Mouse (Mus musculus): ENCODE data around the gene Serinc5. TPM values are rescaled to one million over a fixed set of nuclear protein-coding genes. Genes with fewer than 3 reads are reported as not detected.

Gene Serinc5
- polyA plus RNA-seq, 1 experiment from 2014 or later = 11.0 TPM

GRCm38 (mm10) chr13:92740671-92741270, 129.9 kb downstream of the Serinc5 start:
- no peak overlapping the region for H3K4me3 ChIP-seq (ENCODE audit: control insufficient read depth in 1 of 2, insufficient read depth in 1 of 2, low read depth in 1 of 2, low read length in 2 of 2)
- H3K27ac ChIP-seq (replicated peaks in 1 of 2; ENCODE audit: control insufficient read depth in 1 of 2, insufficient read depth in 1 of 2, low read depth in 2 of 2, low read length in 2 of 2) = no peak overlapping the region
- H3K36me3 ChIP-seq (ENCODE audit: control insufficient read depth, insufficient read depth, low read length) = no peaks in the 10 kb centered on the region
- no peak for ATAC-seq (ENCODE audit: insufficient number of reproducible peaks, insufficient read depth, low FRiP score, low read depth)
- H3K4me1 ChIP-seq (ENCODE audit: control insufficient read depth in 2 of 2, insufficient read depth in 2 of 2, low read length in 2 of 2) = peaks cover 0 to 3% of the 10 kb centered on the region in 2 experiments; a peak in 1 of 4 replicates
- no peak overlapping the region for H3K4me2 ChIP-seq (ENCODE audit: low read length)
- no peaks in the 10 kb centered on the region for H3K27me3 ChIP-seq (ENCODE audit: control insufficient read depth, insufficient read depth, low read length)
- H3K9me3 ChIP-seq (ENCODE audit: control insufficient read depth, low read length) = no peaks in the 10 kb centered on the region
- 5% methylated on average over 2 of the region's 2 CpGs for WGBS
- H3K9ac ChIP-seq (ENCODE audit: low read length) = no peak overlapping the region

GRCm38 (mm10) chr13:92742886-92743285, 132.0 kb downstream of the Serinc5 start:
- Histone ChIP-seq H3K27ac (replicated peaks in 1 of 2; ENCODE audit: control insufficient read depth in 1 of 2, insufficient read depth in 1 of 2, low read depth in 2 of 2, low read length in 2 of 2) (no peak overlapping the region), H3K4me2 (ENCODE audit: low read length) (no peak overlapping the region), H3K36me3 (ENCODE audit: control insufficient read depth, insufficient read depth, low read length) (no peaks in the 10 kb centered on the region), H3K27me3 (ENCODE audit: control insufficient read depth, insufficient read depth, low read length) (no peaks in the 10 kb centered on the region), H3K9ac (ENCODE audit: low read length) (no peak overlapping the region), H3K9me3 (ENCODE audit: control insufficient read depth, low read length) (no peaks in the 10 kb centered on the region), H3K4me1 (ENCODE audit: control insufficient read depth in 2 of 2, insufficient read depth in 2 of 2, low read length in 2 of 2) (peaks cover 0 to 3% of the 10 kb centered on the region in 2 experiments; a peak in 1 of 4 replicates), H3K4me3 (ENCODE audit: control insufficient read depth in 1 of 2, insufficient read depth in 1 of 2, low read depth in 1 of 2, low read length in 2 of 2) (no peak overlapping the region)
- WGBS = 88% methylated on average over 4 of the region's 4 CpGs
- ATAC-seq (ENCODE audit: insufficient number of reproducible peaks, insufficient read depth, low FRiP score, low read depth) = no peak

- 43% methylated on average over 5 of the region's 5 CpGs for WGBS
- H3K9ac ChIP-seq (ENCODE audit: low read length) = no peak overlapping the region
- H3K27me3 ChIP-seq (ENCODE audit: control insufficient read depth, insufficient read depth, low read length) = no peaks in the 10 kb centered on the region
- H3K27ac ChIP-seq (replicated peaks in 1 of 2; ENCODE audit: control insufficient read depth in 1 of 2, insufficient read depth in 1 of 2, low read depth in 2 of 2, low read length in 2 of 2) = no peak overlapping the region
- H3K4me2 ChIP-seq (ENCODE audit: low read length) = no peak overlapping the region
- ATAC-seq (ENCODE audit: insufficient number of reproducible peaks, insufficient read depth, low FRiP score, low read depth) = no peak
- H3K4me1 ChIP-seq (ENCODE audit: control insufficient read depth in 2 of 2, insufficient read depth in 2 of 2, low read length in 2 of 2) = peaks cover 0 to 3% of the 10 kb centered on the region in 2 experiments; a peak in 1 of 4 replicates
- no peaks in the 10 kb centered on the region for H3K36me3 ChIP-seq (ENCODE audit: control insufficient read depth, insufficient read depth, low read length)
- no peak overlapping the region for H3K4me3 ChIP-seq (ENCODE audit: control insufficient read depth in 1 of 2, insufficient read depth in 1 of 2, low read depth in 1 of 2, low read length in 2 of 2)
- no peaks in the 10 kb centered on the region for H3K9me3 ChIP-seq (ENCODE audit: control insufficient read depth, low read length)
Measured at GRCm38 (mm10) chr13:92743337-92743736, 132.4 kb downstream of the Serinc5 start.

- Histone ChIP-seq H3K27ac (replicated peaks in 1 of 2; ENCODE audit: control insufficient read depth in 1 of 2, insufficient read depth in 1 of 2, low read depth in 2 of 2, low read length in 2 of 2) (no peak overlapping the region), H3K4me2 (ENCODE audit: low read length) (peak overlapping the region; percentile 18; the same call in 1 of the 2 replicates), H3K4me1 (ENCODE audit: control insufficient read depth in 2 of 2, insufficient read depth in 2 of 2, low read length in 2 of 2) (peaks cover 0 to 12% of the 10 kb centered on the region in 2 experiments; a peak in 2 of 4 replicates), H3K36me3 (ENCODE audit: control insufficient read depth, insufficient read depth, low read length) (0 out of 2 replicates have a peak, but pooled peaks cover 3% of the 10 kb centered on the region), H3K9ac (ENCODE audit: low read length) (no peak overlapping the region), H3K4me3 (ENCODE audit: control insufficient read depth in 1 of 2, insufficient read depth in 1 of 2, low read depth in 1 of 2, low read length in 2 of 2) (no peak overlapping the region), H3K27me3 (ENCODE audit: control insufficient read depth, insufficient read depth, low read length) (no peaks in the 10 kb centered on the region), H3K9me3 (ENCODE audit: control insufficient read depth, low read length) (no peaks in the 10 kb centered on the region)
- no peak; the same call in 1 of the 2 replicates for ATAC-seq (ENCODE audit: insufficient number of reproducible peaks, insufficient read depth, low FRiP score, low read depth)
- 13% methylated on average over 7 of the region's 7 CpGs for WGBS
Measured at GRCm38 (mm10) chr13:92750976-92751518, 140.2 kb downstream of the Serinc5 start.

GRCm38 (mm10) chr13:92751726-92752565, 141.1 kb downstream of the Serinc5 start:
- Histone ChIP-seq H3K4me1 (ENCODE audit: control insufficient read depth in 2 of 2, insufficient read depth in 2 of 2, low read length in 2 of 2) (peaks cover 0 to 12% of the 10 kb centered on the region in 2 experiments; a peak in 3 of 4 replicates), H3K9ac (ENCODE audit: low read length) (no peak overlapping the region), H3K4me3 (ENCODE audit: control insufficient read depth in 1 of 2, insufficient read depth in 1 of 2, low read depth in 1 of 2, low read length in 2 of 2) (no peak overlapping the region), H3K36me3 (ENCODE audit: control insufficient read depth, insufficient read depth, low read length) (0 out of 2 replicates have a peak, but pooled peaks cover 3% of the 10 kb centered on the region), H3K27me3 (ENCODE audit: control insufficient read depth, insufficient read depth, low read length) (no peaks in the 10 kb centered on the region), H3K9me3 (ENCODE audit: control insufficient read depth, low read length) (no peaks in the 10 kb centered on the region), H3K4me2 (ENCODE audit: low read length) (peak overlapping the region; percentile 18; the same call in 1 of the 2 replicates), H3K27ac (replicated peaks in 1 of 2; ENCODE audit: control insufficient read depth in 1 of 2, insufficient read depth in 1 of 2, low read depth in 2 of 2, low read length in 2 of 2) (peak overlapping the region in 1 of 2 experiments; percentile 59; a peak in 2 of 4 replicates)
- ATAC-seq (ENCODE audit: insufficient number of reproducible peaks, insufficient read depth, low FRiP score, low read depth) = peak; percentile 54; the same call in 1 of the 2 replicates
- WGBS = 62% methylated on average over 21 of the region's 21 CpGs

GRCm38 (mm10) chr13:92753676-92754075, 142.8 kb downstream of the Serinc5 start:
- 0 out of 2 replicates have a peak, but pooled peaks cover 3% of the 10 kb centered on the region for H3K36me3 ChIP-seq (ENCODE audit: control insufficient read depth, insufficient read depth, low read length)
- no peak overlapping the region for H3K4me2 ChIP-seq (ENCODE audit: low read length)
- H3K9ac ChIP-seq (ENCODE audit: low read length) = no peak overlapping the region
- no peak overlapping the region for H3K27ac ChIP-seq (replicated peaks in 1 of 2; ENCODE audit: control insufficient read depth in 1 of 2, insufficient read depth in 1 of 2, low read depth in 2 of 2, low read length in 2 of 2)
- H3K4me1 ChIP-seq (ENCODE audit: control insufficient read depth in 2 of 2, insufficient read depth in 2 of 2, low read length in 2 of 2) = peaks cover 10 to 25% of the 10 kb centered on the region in 2 experiments
- ATAC-seq (ENCODE audit: insufficient number of reproducible peaks, insufficient read depth, low FRiP score, low read depth) = no peak
- no peaks in the 10 kb centered on the region for H3K27me3 ChIP-seq (ENCODE audit: control insufficient read depth, insufficient read depth, low read length)
- H3K9me3 ChIP-seq (ENCODE audit: control insufficient read depth, low read length) = no peaks in the 10 kb centered on the region
- no peak overlapping the region for H3K4me3 ChIP-seq (ENCODE audit: control insufficient read depth in 1 of 2, insufficient read depth in 1 of 2, low read depth in 1 of 2, low read length in 2 of 2)
- WGBS = 88% methylated on average over 8 of the region's 8 CpGs

- H3K9me3 ChIP-seq (ENCODE audit: control insufficient read depth, low read length) = no peaks in the 10 kb centered on the region
- 72% methylated on average over 7 of the region's 7 CpGs for WGBS
- H3K36me3 ChIP-seq (ENCODE audit: control insufficient read depth, insufficient read depth, low read length) = 0 out of 2 replicates have a peak, but pooled peaks cover 3% of the 10 kb centered on the region
- peaks cover 19 to 32% of the 10 kb centered on the region in 2 experiments for H3K4me1 ChIP-seq (ENCODE audit: control insufficient read depth in 2 of 2, insufficient read depth in 2 of 2, low read length in 2 of 2)
- no peak overlapping the region for H3K4me3 ChIP-seq (ENCODE audit: control insufficient read depth in 1 of 2, insufficient read depth in 1 of 2, low read depth in 1 of 2, low read length in 2 of 2)
- ATAC-seq (ENCODE audit: insufficient number of reproducible peaks, insufficient read depth, low FRiP score, low read depth) = no peak
- no peak overlapping the region for H3K4me2 ChIP-seq (ENCODE audit: low read length)
- H3K27me3 ChIP-seq (ENCODE audit: control insufficient read depth, insufficient read depth, low read length) = no peaks in the 10 kb centered on the region
- no peak overlapping the region for H3K27ac ChIP-seq (replicated peaks in 1 of 2; ENCODE audit: control insufficient read depth in 1 of 2, insufficient read depth in 1 of 2, low read depth in 2 of 2, low read length in 2 of 2)
- no peak overlapping the region for H3K9ac ChIP-seq (ENCODE audit: low read length)
Measured at GRCm38 (mm10) chr13:92755036-92755435, 144.1 kb downstream of the Serinc5 start.
